Mouse (Mus musculus): ENCODE measurements around the gene Sgsm3. TPM values are rescaled to one million over a fixed set of nuclear protein-coding genes. Genes with fewer than 3 reads are reported as not detected.
A peak's percentile ranks its signal among the peaks of the same experiment; 100 is the strongest.
"Not testable (repeated sequence)": the region's sequence is repeated elsewhere in the genome, so short reads cannot be mapped to it uniquely, and the experiment has no call there.

The Sgsm3 gene
- total RNA-seq (2014; rRNA removed; ENCODE audit: low replicate concordance), result 21.0 and 35.6 TPM in 2 replicates
- 7.8 and 9.3 TPM in 2 replicates for polyA plus RNA-seq (2015; fragmentation: Nextera tagmentation; extraction: Ambion mirVana)

DNA sequence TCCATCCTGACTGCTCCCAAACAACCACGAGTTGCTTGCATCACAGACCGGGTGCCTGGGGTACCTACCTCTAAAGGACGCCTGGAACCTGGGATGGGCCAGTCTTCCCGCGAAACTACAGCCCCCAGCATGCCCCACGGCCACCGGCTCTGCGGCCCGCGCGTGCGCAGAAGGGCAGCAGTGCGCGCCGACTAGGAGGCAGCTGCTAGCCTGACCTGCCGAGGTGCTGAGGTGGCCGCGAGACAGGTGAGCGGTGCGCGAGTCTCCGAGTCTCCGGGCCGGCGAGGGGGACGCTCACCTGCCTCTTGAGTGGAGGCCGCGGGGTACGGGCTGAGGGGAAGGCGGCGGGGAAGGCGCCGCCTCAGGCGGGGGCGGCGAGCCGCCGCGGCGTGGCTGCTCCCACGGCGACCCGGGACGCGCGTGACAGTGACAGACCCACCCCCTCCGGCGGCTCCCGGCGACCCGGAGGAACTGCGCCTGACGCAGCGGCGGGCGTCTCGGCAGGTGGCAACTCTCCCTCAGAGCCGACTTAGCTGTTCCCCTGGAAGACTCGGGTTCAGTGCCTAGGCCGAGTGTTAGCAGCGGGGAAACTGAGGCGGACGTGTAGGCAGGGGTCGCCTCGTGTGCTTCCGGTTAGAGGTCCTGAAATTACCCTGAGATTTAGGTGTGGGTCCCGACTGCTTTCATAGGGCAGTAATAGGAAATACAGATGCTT, at the start of gene Sgsm3:
TSS of gene Sgsm3 (plus strand) at position 146 of the 715 bp plus-strand sequence.
- under 1% methylated on average over 67 of the region's 67 CpGs for WGBS
- H3K27ac ChIP-seq (ENCODE audit: low read depth), result no peak within 1 kb of the TSS

DNA sequence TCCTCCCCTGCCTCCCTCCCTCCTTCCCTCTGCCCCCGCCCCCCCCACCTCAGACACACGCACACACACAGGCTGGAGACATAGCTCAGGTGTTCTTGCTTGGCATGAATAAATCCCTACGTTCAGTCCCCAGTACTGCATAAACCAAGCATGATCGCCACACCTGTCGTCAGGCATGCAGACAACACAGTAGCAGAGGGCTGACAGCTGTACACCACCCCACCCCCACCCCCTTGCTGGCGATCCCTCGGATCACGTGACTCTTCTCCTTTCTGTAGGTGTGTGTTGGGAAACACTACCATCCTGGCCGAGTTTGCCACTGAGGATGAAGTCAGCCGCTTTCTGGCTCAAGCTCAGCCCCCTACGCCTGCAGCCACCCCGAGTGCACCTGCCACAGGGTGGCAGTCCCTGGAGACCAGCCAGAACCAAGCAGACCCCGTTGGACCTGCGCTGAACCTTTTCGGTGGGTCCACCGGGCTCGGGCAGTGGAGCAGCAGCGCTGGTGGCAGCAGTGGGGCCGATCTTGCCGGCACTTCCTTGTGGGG, 48.7 kb upstream of the Sgsm3 start:
- Histone ChIP-seq H3K9me3 (replicated peaks; ENCODE audit: control insufficient read depth, low read length) (no peaks in the 10 kb centered on the region), H3K9ac (replicated peaks; ENCODE audit: low read depth, low read length) (no peak overlapping the region), H3K4me3 (ENCODE audit: low read depth, low read length) (no peak overlapping the region), H3K27me3 (ENCODE audit: control insufficient read depth, insufficient read depth, low read length) (no peaks in the 10 kb centered on the region), H3K27ac (ENCODE audit: low read depth) (no peak overlapping the region), H3K4me2 (ENCODE audit: low read depth, low read length) (no peak overlapping the region), H3K36me3 (replicated peaks; ENCODE audit: control insufficient read depth, insufficient read depth, low read length) (peaks cover 61% of the 10 kb centered on the region), H3K4me1 (ENCODE audit: control insufficient read depth, insufficient read depth) (no peaks in the 10 kb centered on the region)
- TF ChIP-seq CTCF (IDR thresholded peaks at IDR 0.05; ENCODE audit: low read depth) (no peak), EP300 (IDR thresholded peaks at IDR 0.05; ENCODE audit: low read depth) (no peak)
- ATAC-seq (ENCODE audit: insufficient read depth, low read depth) (no peak), DNase-seq (ENCODE audit: low spot score) (no peak)
- 77% methylated on average over 20 of the region's 20 CpGs for WGBS

More for the DNA sequence above, at the start of gene Sgsm3:
- Histone ChIP-seq H3K4me2 (ENCODE audit: low read depth, low read length) (peak within 1 kb of the TSS; percentile 88), H3K9me3 (replicated peaks; ENCODE audit: control insufficient read depth, low read length) (no peaks in the 10 kb centered on the region), H3K36me3 (replicated peaks; ENCODE audit: control insufficient read depth, insufficient read depth, low read length) (no peaks in the 10 kb centered on the region), H3K27me3 (ENCODE audit: control insufficient read depth, insufficient read depth, low read length) (no peaks in the 10 kb centered on the region), H3K4me3 (ENCODE audit: low read depth, low read length) (peak within 1 kb of the TSS; percentile 81), H3K9ac (replicated peaks; ENCODE audit: low read depth, low read length) (peak within 1 kb of the TSS; percentile 55), H3K4me1 (ENCODE audit: control insufficient read depth, insufficient read depth) (0 out of 2 replicates have a peak, but pooled peaks cover 9% of the 10 kb centered on the region)
- TF ChIP-seq EP300 (IDR thresholded peaks at IDR 0.05; ENCODE audit: low read depth) (no peak), CTCF (IDR thresholded peaks at IDR 0.05; ENCODE audit: low read depth) (no peak)
- peak; percentile 72 for DNase-seq (ENCODE audit: low spot score)
- peak; percentile 91 for ATAC-seq (ENCODE audit: insufficient read depth, low read depth)

DNA sequence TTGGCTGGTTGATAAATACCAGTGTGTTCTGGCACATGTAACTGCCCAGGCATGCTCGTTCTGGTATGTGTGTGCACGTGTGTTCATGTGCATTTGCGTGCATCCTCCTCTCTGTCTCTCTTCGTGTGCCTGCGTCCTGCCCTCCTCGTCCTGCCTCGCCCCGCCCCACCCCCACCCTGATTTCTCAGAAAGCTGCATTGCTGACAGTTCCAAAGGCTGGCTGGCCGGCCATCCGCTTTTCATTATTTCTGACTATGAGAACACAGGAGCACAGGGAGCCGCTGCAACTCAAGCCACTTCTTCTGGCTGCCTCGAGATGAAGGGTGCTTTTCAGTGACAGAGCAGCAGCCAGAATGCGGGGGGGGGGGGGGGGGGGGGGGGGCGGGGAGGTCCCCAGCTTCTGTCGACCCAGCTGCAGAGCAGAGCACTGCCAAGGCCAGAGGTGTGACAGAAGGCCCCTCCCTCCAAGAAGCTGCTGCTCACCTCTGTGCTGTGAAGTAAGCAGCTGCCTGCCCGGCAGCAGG, 47.5 kb upstream of the Sgsm3 start:
- DNase-seq (ENCODE audit: low spot score) (no peak), ATAC-seq (ENCODE audit: insufficient read depth, low read depth) (0 out of 2 replicates have a peak, but pooled peaks have one; percentile 17)
- Histone ChIP-seq H3K4me3 (ENCODE audit: low read depth, low read length) (no peak overlapping the region), H3K27me3 (ENCODE audit: control insufficient read depth, insufficient read depth, low read length) (no peaks in the 10 kb centered on the region), H3K4me1 (ENCODE audit: control insufficient read depth, insufficient read depth) (no peaks in the 10 kb centered on the region), H3K9ac (replicated peaks; ENCODE audit: low read depth, low read length) (no peak overlapping the region), H3K4me2 (ENCODE audit: low read depth, low read length) (no peak overlapping the region), H3K9me3 (replicated peaks; ENCODE audit: control insufficient read depth, low read length) (no peaks in the 10 kb centered on the region), H3K36me3 (replicated peaks; ENCODE audit: control insufficient read depth, insufficient read depth, low read length) (peaks cover 54% of the 10 kb centered on the region), H3K27ac (ENCODE audit: low read depth) (peak overlapping the region; percentile 25; the same call in 1 of the 2 replicates)
- 26% methylated on average over 13 of the region's 16 CpGs for WGBS
- TF ChIP-seq CTCF (IDR thresholded peaks at IDR 0.05; ENCODE audit: low read depth), result no peak
- no peak for TF ChIP-seq EP300 (IDR thresholded peaks at IDR 0.05; ENCODE audit: low read depth)

DNA sequence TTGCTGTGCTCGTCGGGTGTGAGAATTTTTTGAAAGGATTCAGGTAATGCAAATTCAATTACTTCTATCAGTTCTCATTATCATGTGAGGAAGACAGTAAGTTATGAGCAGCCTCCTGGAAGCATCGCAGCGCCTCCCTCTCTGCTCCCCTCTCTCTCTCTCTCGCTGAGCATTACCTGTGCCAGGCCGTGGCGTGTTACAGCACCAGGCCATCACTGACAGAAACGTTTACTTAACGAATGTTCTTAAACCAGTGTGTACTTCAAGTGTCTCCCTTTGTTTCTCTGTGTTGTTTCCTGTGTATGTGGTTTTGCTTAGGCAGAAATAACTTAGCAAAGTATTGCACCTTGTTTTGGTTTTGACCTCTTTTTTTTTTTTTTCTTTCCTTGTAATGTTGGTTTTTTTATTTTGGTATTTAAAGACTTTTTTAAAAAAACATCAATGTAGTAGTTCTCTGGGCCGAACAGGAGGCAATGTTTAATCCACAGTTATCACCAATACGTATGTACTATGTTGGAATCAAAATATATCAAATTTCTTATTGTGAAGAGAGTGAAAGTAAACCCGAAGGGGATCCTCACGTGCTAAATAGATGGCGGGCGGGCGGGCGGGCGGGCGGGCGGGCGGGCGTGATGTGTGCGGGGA, 46.8 kb upstream of the Sgsm3 start:
- H3K4me3 ChIP-seq (ENCODE audit: low read depth, low read length); H3K9ac ChIP-seq (replicated peaks; ENCODE audit: low read depth, low read length); DNase-seq (ENCODE audit: low spot score); ATAC-seq (ENCODE audit: insufficient read depth, low read depth); H3K4me2 ChIP-seq (ENCODE audit: low read depth, low read length); H3K4me1 ChIP-seq (ENCODE audit: control insufficient read depth, insufficient read depth); H3K27me3 ChIP-seq (ENCODE audit: control insufficient read depth, insufficient read depth, low read length); H3K9me3 ChIP-seq (replicated peaks; ENCODE audit: control insufficient read depth, low read length): not testable (repeated sequence)
- Histone ChIP-seq H3K36me3 (replicated peaks; ENCODE audit: control insufficient read depth, insufficient read depth, low read length) (peaks cover 52% of the 10 kb centered on the region), H3K27ac (ENCODE audit: low read depth) (peak overlapping the region; percentile 25; the same call in 1 of the 2 replicates)
- WGBS, result 89% methylated on average over 23 of the region's 23 CpGs

DNA sequence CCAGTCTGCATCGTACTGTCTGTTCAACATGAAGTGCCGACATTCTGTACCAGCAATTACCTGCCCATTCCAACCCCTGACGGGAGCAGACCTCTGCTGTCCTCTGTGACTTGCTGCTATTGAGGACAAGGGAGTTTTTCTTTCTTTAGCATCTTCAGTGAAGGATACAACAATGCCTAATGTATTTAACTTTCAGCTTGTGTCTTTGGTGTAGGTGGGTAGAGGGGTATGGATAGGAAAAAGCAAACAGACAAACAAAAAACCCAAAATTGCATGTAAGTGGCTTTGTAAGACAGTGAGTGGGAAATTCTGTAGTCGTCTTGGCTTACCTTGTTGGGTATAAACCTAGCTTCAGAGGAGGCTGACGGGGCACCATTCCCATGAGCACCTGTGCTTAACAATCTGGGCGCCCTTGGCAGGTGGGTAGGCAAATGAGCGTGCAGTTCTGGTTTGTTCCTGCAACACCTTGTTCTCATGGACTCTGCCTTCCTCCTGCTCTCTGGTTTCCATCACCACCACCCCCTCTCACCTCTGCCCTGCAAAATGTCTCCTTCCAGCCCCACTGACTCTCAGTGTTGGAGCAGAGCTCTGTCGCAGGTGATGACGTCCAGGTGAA, 46.1 kb upstream of the Sgsm3 start:
- WGBS, result 82% methylated on average over 9 of the region's 9 CpGs
- Histone ChIP-seq H3K27ac (ENCODE audit: low read depth) (peak overlapping the region; percentile 17; the same call in 1 of the 2 replicates), H3K36me3 (replicated peaks; ENCODE audit: control insufficient read depth, insufficient read depth, low read length) (peaks cover 54% of the 10 kb centered on the region), H3K9me3 (replicated peaks; ENCODE audit: control insufficient read depth, low read length) (no peaks in the 10 kb centered on the region), H3K9ac (replicated peaks; ENCODE audit: low read depth, low read length) (no peak overlapping the region), H3K4me2 (ENCODE audit: low read depth, low read length) (no peak overlapping the region), H3K4me3 (ENCODE audit: low read depth, low read length) (no peak overlapping the region), H3K4me1 (ENCODE audit: control insufficient read depth, insufficient read depth) (no peaks in the 10 kb centered on the region), H3K27me3 (ENCODE audit: control insufficient read depth, insufficient read depth, low read length) (no peaks in the 10 kb centered on the region)
- TF ChIP-seq EP300 (IDR thresholded peaks at IDR 0.05; ENCODE audit: low read depth) (no peak), CTCF (IDR thresholded peaks at IDR 0.05; ENCODE audit: low read depth) (no peak)
- no peak for DNase-seq (ENCODE audit: low spot score)
- no peak for ATAC-seq (ENCODE audit: insufficient read depth, low read depth)
